Mouse (Mus musculus) hindbrain, embryonic 15.5 days (tissue): ENCODE results near the gene Slco2b1. TPM values are rescaled to one million over a fixed set of nuclear protein-coding genes. Genes with fewer than 3 reads are reported as not detected.
A peak's percentile ranks its signal among the peaks of the same experiment; 100 is the strongest.

Experiments used
- ATAC-seq: fragments of 200-750 bp; cut with Nextera tagmentation; 2 replicates; pipeline ENCODE4 v1.8.0; 2017; ENCODE audit warnings: low read depth, moderate number of reproducible peaks, moderate TSS enrichment; ENCODE audit not compliant: low FRiP score
- H3K27ac ChIP-seq: fragments of 300-500 bp; sonication (generic); replicated peaks from 2 replicates; pipeline ENCODE4 v1.5.1; 2015; ENCODE audit warnings: mild to moderate bottlenecking, inconsistent platforms
- H3K27me3 ChIP-seq: fragments of 300-500 bp; sonication (generic); 2 replicates; pipeline ENCODE4 v1.6.1; 2015; ENCODE audit warnings: control low read depth, inconsistent platforms
- H3K36me3 ChIP-seq: fragments of 300-500 bp; sonication (generic); 2 replicates; pipeline ENCODE4 v1.6.1; 2015; ENCODE audit warnings: control low read depth, inconsistent platforms
- H3K4me1 ChIP-seq: fragments of 300-500 bp; sonication (generic); replicated peaks from 2 replicates; pipeline ENCODE4 v1.6.1; 2015; ENCODE audit warnings: control low read depth, inconsistent platforms
- H3K4me2 ChIP-seq: fragments of 300-500 bp; sonication (generic); 2 replicates; pipeline ENCODE4 v1.6.1; 2015; ENCODE audit warnings: moderate library complexity, mild to moderate bottlenecking, inconsistent platforms
- H3K4me3 ChIP-seq: fragments of 300-500 bp; sonication (generic); 2 replicates; pipeline ENCODE4 v1.5.1; 2015; ENCODE audit warnings: mild to moderate bottlenecking, inconsistent platforms
- H3K9ac ChIP-seq: fragments of 300-500 bp; sonication (generic); 2 replicates; pipeline ENCODE4 v1.6.1; 2015; ENCODE audit warnings: inconsistent platforms
- H3K9me3 ChIP-seq: fragments of 300-500 bp; sonication (generic); 2 replicates; pipeline ENCODE4 v1.6.1; 2016; ENCODE audit warnings: control low read depth, inconsistent platforms
- WGBS: fragments of 180-500 bp; shearing (Covaris S2); methylation state at CpG from one replicate; pipeline ENCODE4 v1.1.7; 2015; 5-methylcytosine and 5-hydroxymethylcytosine counted together
- polyA plus RNA-seq: library from polyadenylated mRNA; unstranded; fragments of >200 nt; fragmentation: Nextera tagmentation; extraction: Ambion mirVana; gene quantifications from 2 replicates; pipeline ENCODE4 v1.2.1, GENCODE M21; 2015

Gene Slco2b1
- polyA plus RNA-seq, 1 experiment from 2014 or later, result 7.1 TPM

GRCm38 (mm10) chr7:99665731-99666452 is 45.2 kb downstream of the Slco2b1 start:
- Histone ChIP-seq H3K4me1 (peaks cover 16% of the 10 kb centered on the region), H3K36me3 (no peaks in the 10 kb centered on the region), H3K9me3 (no peaks in the 10 kb centered on the region), H3K9ac (no peak overlapping the region), H3K4me3 (no peak overlapping the region), H3K27me3 (no peaks in the 10 kb centered on the region), H3K27ac (no peak overlapping the region), H3K4me2 (no peak overlapping the region)
- ATAC-seq, result no peak
- 92% methylated on average over 10 of the region's 10 CpGs for WGBS

GRCm38 (mm10) chr7:99664571-99665485 is 46.3 kb downstream of the Slco2b1 start:
- 48% methylated on average over 11 of the region's 11 CpGs for WGBS
- Histone ChIP-seq H3K27me3 (no peaks in the 10 kb centered on the region), H3K9me3 (no peaks in the 10 kb centered on the region), H3K36me3 (no peaks in the 10 kb centered on the region), H3K27ac (peak overlapping the region; percentile 67), H3K9ac (no peak overlapping the region), H3K4me1 (peaks cover 16% of the 10 kb centered on the region), H3K4me2 (no peak overlapping the region), H3K4me3 (no peak overlapping the region)
- 0 out of 2 replicates have a peak, but pooled peaks have one; percentile 43 for ATAC-seq

GRCm38 (mm10) chr7:99663507-99664220 is 47.5 kb downstream of the Slco2b1 start:
- no peak overlapping the region for H3K4me2 ChIP-seq
- WGBS, result 87% methylated on average over 9 of the region's 9 CpGs
- H3K9me3 ChIP-seq, result no peaks in the 10 kb centered on the region
- no peak for ATAC-seq
- H3K27ac ChIP-seq, result no peak overlapping the region
- peaks cover 12% of the 10 kb centered on the region for H3K4me1 ChIP-seq
- no peak overlapping the region for H3K9ac ChIP-seq
- no peaks in the 10 kb centered on the region for H3K27me3 ChIP-seq
- no peak overlapping the region for H3K4me3 ChIP-seq
- H3K36me3 ChIP-seq, result no peaks in the 10 kb centered on the region

GRCm38 (mm10) chr7:99662311-99662710 is 48.8 kb downstream of the Slco2b1 start:
- no peak overlapping the region for H3K4me3 ChIP-seq
- WGBS, result 72% methylated on average over 2 of the region's 2 CpGs
- H3K27ac ChIP-seq, result no peak overlapping the region
- H3K36me3 ChIP-seq, result no peaks in the 10 kb centered on the region
- no peak overlapping the region for H3K9ac ChIP-seq
- H3K4me2 ChIP-seq, result no peak overlapping the region
- H3K27me3 ChIP-seq, result no peaks in the 10 kb centered on the region
- H3K4me1 ChIP-seq, result peaks cover 12% of the 10 kb centered on the region
- H3K9me3 ChIP-seq, result no peaks in the 10 kb centered on the region
- no peak for ATAC-seq

- no peaks in the 10 kb centered on the region for H3K27me3 ChIP-seq
- ATAC-seq, result no peak
- H3K4me1 ChIP-seq, result peaks cover 12% of the 10 kb centered on the region
- H3K9me3 ChIP-seq, result no peaks in the 10 kb centered on the region
- H3K4me2 ChIP-seq, result no peak overlapping the region
- WGBS, result 68% methylated on average over 14 of the region's 14 CpGs
- no peak overlapping the region for H3K4me3 ChIP-seq
- H3K27ac ChIP-seq, result no peak overlapping the region
- H3K36me3 ChIP-seq, result no peaks in the 10 kb centered on the region
- no peak overlapping the region for H3K9ac ChIP-seq
Measured at GRCm38 (mm10) chr7:99661571-99662230, 49.4 kb downstream of the Slco2b1 start.

- H3K4me1 ChIP-seq, result peaks cover 12% of the 10 kb centered on the region
- H3K9ac ChIP-seq, result no peak overlapping the region
- WGBS, result 93% methylated on average over 9 of the region's 9 CpGs
Measured at GRCm38 (mm10) chr7:99661071-99661470, 50.1 kb downstream of the Slco2b1 start.

GRCm38 (mm10) chr7:99659379-99660029 is 51.6 kb downstream of the Slco2b1 start:
- H3K4me3 ChIP-seq, result no peak overlapping the region
- H3K4me2 ChIP-seq, result no peak overlapping the region
- no peak overlapping the region for H3K9ac ChIP-seq
- WGBS, result 47% methylated on average over 12 of the region's 12 CpGs
- no peaks in the 10 kb centered on the region for H3K27me3 ChIP-seq
- H3K9me3 ChIP-seq, result no peaks in the 10 kb centered on the region
- ATAC-seq, result 0 out of 2 replicates have a peak, but pooled peaks have one; percentile 46
- H3K27ac ChIP-seq, result no peak overlapping the region
- H3K36me3 ChIP-seq, result no peaks in the 10 kb centered on the region
- H3K4me1 ChIP-seq, result peaks cover 4% of the 10 kb centered on the region; the same call in 1 of the 2 replicates

More at GRCm38 (mm10) chr7:99661071-99661470, 50.1 kb downstream of the Slco2b1 start:
- no peak overlapping the region for H3K4me2 ChIP-seq
- no peaks in the 10 kb centered on the region for H3K27me3 ChIP-seq
- H3K9me3 ChIP-seq, result no peaks in the 10 kb centered on the region
- H3K27ac ChIP-seq, result no peak overlapping the region
- H3K4me3 ChIP-seq, result no peak overlapping the region
- ATAC-seq, result no peak
- H3K36me3 ChIP-seq, result no peaks in the 10 kb centered on the region

GRCm38 (mm10) chr7:99654244-99654643 is 56.9 kb downstream of the Slco2b1 start:
- no peak overlapping the region for H3K4me2 ChIP-seq
- H3K9ac ChIP-seq, result no peak overlapping the region
- no peaks in the 10 kb centered on the region for H3K27me3 ChIP-seq
- peaks cover 9% of the 10 kb centered on the region; the same call in 1 of the 2 replicates for H3K4me1 ChIP-seq
- no peak overlapping the region for H3K27ac ChIP-seq
- WGBS, result 82% methylated on average over 11 of the region's 11 CpGs
- H3K9me3 ChIP-seq, result no peaks in the 10 kb centered on the region
- no peaks in the 10 kb centered on the region for H3K36me3 ChIP-seq
- no peak for ATAC-seq
- no peak overlapping the region for H3K4me3 ChIP-seq

- Histone ChIP-seq H3K36me3 (no peaks in the 10 kb centered on the region), H3K9me3 (no peaks in the 10 kb centered on the region), H3K4me2 (no peak overlapping the region), H3K27ac (no peak overlapping the region), H3K9ac (no peak overlapping the region), H3K27me3 (no peaks in the 10 kb centered on the region), H3K4me1 (peaks cover 9% of the 10 kb centered on the region; the same call in 1 of the 2 replicates), H3K4me3 (no peak overlapping the region)
- ATAC-seq, result no peak
- WGBS, result 42% methylated on average over 4 of the region's 4 CpGs
Measured at GRCm38 (mm10) chr7:99649585-99649984, 61.6 kb downstream of the Slco2b1 start.

- no peak overlapping the region for H3K27ac ChIP-seq
- no peak overlapping the region for H3K4me3 ChIP-seq
- no peaks in the 10 kb centered on the region for H3K36me3 ChIP-seq
- peaks cover 9% of the 10 kb centered on the region; the same call in 1 of the 2 replicates for H3K4me1 ChIP-seq
- no peak for ATAC-seq
- no peaks in the 10 kb centered on the region for H3K9me3 ChIP-seq
- H3K27me3 ChIP-seq, result no peaks in the 10 kb centered on the region
- H3K9ac ChIP-seq, result no peak overlapping the region
- no peak overlapping the region for H3K4me2 ChIP-seq
- WGBS, result 9% methylated on average over 6 of the region's 6 CpGs
Measured at GRCm38 (mm10) chr7:99648623-99649022, 62.5 kb downstream of the Slco2b1 start.

- Histone ChIP-seq H3K4me2 (no peak overlapping the region), H3K4me3 (no peak overlapping the region), H3K9ac (no peak overlapping the region), H3K27ac (no peak overlapping the region), H3K27me3 (no peaks in the 10 kb centered on the region), H3K36me3 (no peaks in the 10 kb centered on the region), H3K4me1 (0 out of 2 replicates have a peak, but pooled peaks cover 3% of the 10 kb centered on the region), H3K9me3 (no peaks in the 10 kb centered on the region)
- no peak for ATAC-seq
- WGBS, result 85% methylated on average over 7 of the region's 7 CpGs
Measured at GRCm38 (mm10) chr7:99644701-99645100, 66.4 kb downstream of the Slco2b1 start.
